Mouse (Mus musculus) c-Kit-negative CD71-positive TER-119-positive erythroid progenitor cells, embryonic 14.5 days (primary cell): ENCODE data around the gene Nectin2.
"Not testable (repeated sequence)": the region's sequence is repeated elsewhere in the genome, so short reads cannot be mapped to it uniquely, and the experiment has no call there.

Experiments used
- DNase-seq: peaks from one replicate; pipeline ENCODE4 v3.0.0-alpha.2; 2013; ENCODE audit warnings: low read depth, low spot score

Nectin2 gene

GRCm38 (mm10) chr7:19750217-19751069 lies at the start of gene Nectin2:
Gene Nectin2, minus strand, starts transcription at chr7:19750483.
- peak; percentile 48 for DNase-seq

- DNase-seq, result no peak
These were observed 46.7 kb upstream of the Nectin2 start, which contains the start of gene Cblc for GRCm38 (mm10) chr7:19796697-19797588. Gene Cblc, minus strand, starts transcription at chr7:19796809.

- DNase-seq, result no peak
These were observed 46.0 kb upstream of the Nectin2 start for GRCm38 (mm10) chr7:19796254-19796653.

- no peak for DNase-seq
These were observed 45.0 kb upstream of the Nectin2 start for GRCm38 (mm10) chr7:19795236-19795635.

GRCm38 (mm10) chr7:19792701-19793630 lies 42.7 kb upstream of the Nectin2 start:
- DNase-seq, result no peak

GRCm38 (mm10) chr7:19791504-19791903 lies 41.2 kb upstream of the Nectin2 start:
- not testable (repeated sequence) for DNase-seq

- DNase-seq, result peak; percentile 56
These were observed 39.6 kb upstream of the Nectin2 start for GRCm38 (mm10) chr7:19789904-19790347.

- DNase-seq, result no peak
These were observed 35.7 kb upstream of the Nectin2 start for GRCm38 (mm10) chr7:19785874-19786458.

GRCm38 (mm10) chr7:19784764-19785535 lies 34.7 kb upstream of the Nectin2 start:
- DNase-seq, result no peak

GRCm38 (mm10) chr7:19783630-19784029 lies 33.3 kb upstream of the Nectin2 start:
- no peak for DNase-seq

GRCm38 (mm10) chr7:19782645-19783044 lies 32.4 kb upstream of the Nectin2 start:
- peak; percentile 12 for DNase-seq

- no peak for DNase-seq
These were observed 31.5 kb upstream of the Nectin2 start for GRCm38 (mm10) chr7:19781741-19782140.

- no peak for DNase-seq
These were observed 29.6 kb upstream of the Nectin2 start for GRCm38 (mm10) chr7:19779903-19780302.

GRCm38 (mm10) chr7:19778645-19779044 lies 28.4 kb upstream of the Nectin2 start:
- DNase-seq, result no peak

- no peak for DNase-seq
These were observed 26.9 kb upstream of the Nectin2 start for GRCm38 (mm10) chr7:19777049-19777723.

GRCm38 (mm10) chr7:19771682-19772081 lies 21.4 kb upstream of the Nectin2 start:
- no peak for DNase-seq

GRCm38 (mm10) chr7:19770984-19771391 lies 20.7 kb upstream of the Nectin2 start, which contains the start of gene Bcam:
Gene Bcam, minus strand, starts transcription at chr7:19771016.
- DNase-seq, result no peak

- no peak for DNase-seq
These were observed 20.1 kb upstream of the Nectin2 start for GRCm38 (mm10) chr7:19770375-19770754.
